Mouse (Mus musculus) adrenal gland, adult 2 months (tissue): ENCODE data around the gene Gm49368. TPM values are rescaled to one million over a fixed set of nuclear protein-coding genes. Genes with fewer than 3 reads are reported as not detected.
"Not testable (repeated sequence)": the region's sequence is repeated elsewhere in the genome, so short reads cannot be mapped to it uniquely, and the experiment has no call there.

Source experiments
- DNase-seq: peaks from one replicate; pipeline ENCODE4 v3.0.0; 2021
- polyA plus RNA-seq: library from polyadenylated mRNA; depleted of rRNA; stranded (reverse); fragments of >200 nt; gene quantifications from 2 replicates; pipeline ENCODE4 v1.2.3, GENCODE M21; 2012; rRNA removed
- total RNA-seq, 2 experiments: library from RNA; stranded (reverse); gene quantifications; 2 replicates each; pipeline ENCODE4 v1.2.3; 2021

The Gm49368 gene
- total and polyA plus RNA-seq, 3 experiments, result not detected

GRCm38 (mm10) chr7:128128741-128129720, 66.5 kb downstream of the Gm49368 start, which contains the start of gene Itgax:
Itgax (plus strand) TSS chr7:128129547.
- peak; percentile 61 for DNase-seq

GRCm38 (mm10) chr7:128132148-128132547, 69.7 kb downstream of the Gm49368 start:
- DNase-seq, result no peak

GRCm38 (mm10) chr7:128133596-128133995, 71.1 kb downstream of the Gm49368 start:
- DNase-seq, result no peak

DNA sequence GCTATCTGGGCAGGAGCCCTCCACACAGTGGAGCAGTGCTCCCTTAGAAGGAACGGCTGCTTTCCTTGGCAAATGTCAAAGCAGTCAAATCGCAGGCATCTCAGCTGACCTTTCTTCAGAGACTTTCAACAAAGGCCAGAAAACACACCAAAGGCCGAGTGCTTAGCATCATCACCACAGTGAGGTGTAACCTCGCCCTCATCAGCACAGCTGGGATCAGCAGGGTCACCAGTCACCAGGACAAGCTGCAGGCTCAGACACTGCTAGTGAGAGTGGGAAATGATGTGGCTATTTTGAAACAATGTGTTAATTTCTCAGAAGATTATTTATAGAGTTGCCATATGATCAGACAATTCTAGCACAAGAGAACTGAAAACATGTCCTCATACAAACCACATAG, 74.4 kb downstream of the Gm49368 start:
- DNase-seq, result no peak

GRCm38 (mm10) chr7:128139611-128140010, 77.1 kb downstream of the Gm49368 start:
- DNase-seq, result no peak

DNA sequence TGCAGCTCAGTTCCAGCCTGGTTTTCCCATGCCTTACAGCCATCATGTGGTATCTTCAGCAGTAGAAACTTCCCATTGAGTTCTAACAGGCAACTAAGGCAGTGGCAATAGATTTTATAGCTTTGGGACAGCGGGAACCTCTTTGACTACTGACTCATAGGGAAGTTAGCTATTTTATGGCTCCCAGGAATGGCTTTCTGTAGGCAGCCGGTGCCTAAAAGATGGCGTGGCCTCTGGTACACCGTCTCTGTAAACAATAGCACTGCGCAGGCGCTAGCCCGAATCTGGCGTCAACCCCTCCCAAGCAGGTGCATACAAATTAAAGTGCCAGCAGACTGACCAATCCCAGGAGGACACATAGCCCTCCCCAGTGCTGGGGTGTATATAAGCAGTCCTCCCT, 88.5 kb downstream of the Gm49368 start:
- DNase-seq, result no peak

GRCm38 (mm10) chr7:128154076-128154475, 91.6 kb downstream of the Gm49368 start, which contains the start of gene Itgad:
Itgad (plus strand) TSS chr7:128154376.
- DNase-seq, result no peak

DNA sequence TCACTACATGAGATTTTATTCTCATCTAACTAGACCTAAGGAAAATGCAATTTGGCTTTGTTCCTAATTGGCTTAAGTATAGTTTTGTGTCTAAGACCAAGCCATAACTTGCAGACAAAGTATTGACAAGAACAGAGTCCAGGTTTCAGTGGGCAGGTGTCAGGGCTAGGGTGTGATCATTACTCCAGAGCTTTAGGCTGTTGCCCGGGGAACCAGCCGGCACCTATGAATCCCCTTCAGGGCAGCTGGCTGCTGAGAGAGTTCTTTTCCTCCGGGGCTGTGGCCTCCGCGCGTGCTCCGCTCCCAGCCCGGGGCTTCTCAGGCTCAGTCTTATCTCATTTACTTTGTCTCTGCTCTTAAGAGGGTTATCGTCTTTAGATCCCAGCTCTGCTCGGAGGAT, 92.4 kb downstream of the Gm49368 start:
- peak; percentile 35 for DNase-seq

DNA sequence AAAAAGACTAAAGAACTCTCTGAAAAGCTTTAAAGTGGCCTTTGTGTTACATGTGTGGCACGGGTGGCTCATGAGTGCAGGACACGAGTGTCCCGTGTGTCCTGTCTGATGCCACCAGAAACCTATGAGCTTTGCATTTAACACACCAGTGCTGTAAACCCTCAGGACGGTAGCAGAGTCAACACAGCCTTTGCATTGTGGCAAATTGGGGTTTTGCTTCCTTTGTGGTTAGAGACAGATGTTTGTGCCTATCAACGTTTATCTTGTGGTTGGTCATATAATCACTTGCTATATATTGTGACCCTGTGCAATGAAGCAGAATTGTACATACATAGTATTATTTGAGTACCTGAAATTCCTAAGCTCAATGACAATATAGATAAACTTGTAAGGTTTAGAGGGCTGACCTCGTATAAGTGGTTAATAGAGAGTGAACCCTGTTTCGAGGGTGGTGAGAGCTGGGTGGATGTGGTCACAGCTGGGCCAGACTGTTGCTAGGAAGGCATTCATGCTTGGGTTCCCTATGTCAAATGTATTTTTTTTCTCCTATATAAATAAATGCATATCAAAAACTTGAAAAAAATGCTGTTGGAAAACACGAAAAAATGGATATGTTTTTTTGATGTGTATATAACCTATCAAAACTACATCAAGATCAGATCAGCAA, 96.3 kb downstream of the Gm49368 start:
- not testable (repeated sequence) for DNase-seq

DNA sequence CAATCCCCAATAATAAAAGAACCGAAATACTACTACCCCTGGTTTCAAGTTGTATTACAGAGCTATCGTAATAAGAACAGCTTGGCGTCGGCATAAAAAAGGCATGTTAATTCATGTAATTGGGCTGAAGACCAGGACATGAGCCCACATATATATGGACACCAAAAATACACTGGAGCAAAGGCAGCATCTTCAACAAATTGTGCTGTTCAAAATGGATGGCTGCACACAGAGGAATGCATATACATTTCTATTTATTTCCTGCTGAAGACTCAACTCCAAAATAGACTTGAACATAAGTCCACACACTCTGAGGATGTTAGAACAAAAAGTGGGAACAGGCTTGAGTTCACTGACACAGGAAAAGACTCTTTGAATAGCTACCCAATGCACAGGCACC, 101.5 kb downstream of the Gm49368 start:
- DNase-seq, result no peak

DNA sequence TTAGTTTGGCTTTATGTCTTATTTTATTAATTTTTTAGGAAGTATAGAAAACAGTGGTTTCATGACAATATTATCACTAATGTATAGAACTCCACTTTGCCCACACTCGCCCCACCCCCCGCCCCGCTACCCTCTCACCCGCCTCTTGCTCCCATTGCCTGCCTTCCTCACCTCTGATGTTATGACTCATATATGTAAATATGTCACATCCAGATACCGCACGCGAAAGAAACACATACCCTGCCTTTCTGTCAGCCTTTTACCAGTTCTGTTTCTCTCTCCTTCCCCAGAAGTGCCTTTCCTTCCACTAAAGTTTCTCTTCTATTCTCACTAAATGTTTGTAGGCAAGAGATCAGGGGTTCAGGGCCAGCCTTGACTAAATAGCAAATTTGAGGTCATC, 103.9 kb downstream of the Gm49368 start:
- no peak for DNase-seq

- peak; percentile 23 for DNase-seq
Measured at GRCm38 (mm10) chr7:128169996-128170395, 107.5 kb downstream of the Gm49368 start.

Other genes with a start within 250 kb of the Gm49368 start
- gene Stx4a, start 238.4 kb upstream of the Gm49368 start, total RNA-seq, result 100 to 1,000 TPM in 1 of 2 experiments, 10 to 100 TPM in 1; 79.6 to 102 TPM
- gene Stx4a, start 238.4 kb upstream of the Gm49368 start, polyA plus RNA-seq, result 52.2 and 54.0 TPM in 2 replicates
- gene Stx1b, start 238.1 kb upstream of the Gm49368 start, total RNA-seq, result 1 to 10 TPM; 5.0 to 6.9 TPM
- 8.5 and 11.4 TPM in 2 replicates for gene Stx1b, start 238.1 kb upstream of the Gm49368 start, polyA plus RNA-seq
- gene Zfp646, start 186.5 kb upstream of the Gm49368 start, total RNA-seq, result 10 to 100 TPM; 28.9 to 33.1 TPM
- gene Zfp646, start 186.5 kb upstream of the Gm49368 start, polyA plus RNA-seq, result 14.1 and 15.9 TPM in 2 replicates
- 1 to 10 TPM; 7.2 to 9.7 TPM for gene Zfp668, start 185.9 kb upstream of the Gm49368 start, total RNA-seq
- gene Zfp668, start 185.9 kb upstream of the Gm49368 start, polyA plus RNA-seq, result 8.1 and 10.3 TPM in 2 replicates
- gene Prss53, start 171.7 kb upstream of the Gm49368 start, total RNA-seq, result 1 to 10 TPM; 1.0 to 1.2 TPM
- 3.0 and 4.5 TPM in 2 replicates for gene Prss53, start 171.7 kb upstream of the Gm49368 start, polyA plus RNA-seq
- gene Gm21974, start 167.2 kb upstream of the Gm49368 start, total RNA-seq, result not detected
- gene Gm21974, start 167.2 kb upstream of the Gm49368 start, polyA plus RNA-seq, result not detected in 2 replicates
- gene Vkorc1, start 167.1 kb upstream of the Gm49368 start, total RNA-seq, result 10 to 100 TPM; 62.7 to 85.5 TPM
- gene Vkorc1, start 167.1 kb upstream of the Gm49368 start, polyA plus RNA-seq, result 152 and 201 TPM in 2 replicates
- gene Bckdk, start 158.6 kb upstream of the Gm49368 start, total RNA-seq, result 100 to 1,000 TPM; 122 to 138 TPM
- gene Bckdk, start 158.6 kb upstream of the Gm49368 start, polyA plus RNA-seq, result 164 and 166 TPM in 2 replicates
- 10 to 100 TPM; 24.6 to 27.1 TPM for gene Kat8, start 150.2 kb upstream of the Gm49368 start, total RNA-seq
- gene Kat8, start 150.2 kb upstream of the Gm49368 start, polyA plus RNA-seq, result 10.6 and 10.9 TPM in 2 replicates
- gene Prss8, start 132.6 kb upstream of the Gm49368 start, total RNA-seq, result under 1 TPM in 1 of 2 experiments, not detected in 1; 0.24 TPM
- gene Prss8, start 132.6 kb upstream of the Gm49368 start, polyA plus RNA-seq, result 0.07 and 0.38 TPM in 2 replicates
- gene Prss36, start 116.0 kb upstream of the Gm49368 start, total RNA-seq, result 1 to 10 TPM; 8.2 to 9.4 TPM
- 24.8 and 27.8 TPM in 2 replicates for gene Prss36, start 116.0 kb upstream of the Gm49368 start, polyA plus RNA-seq
- 100 to 1,000 TPM; 176 to 229 TPM for gene Fus, start 95.2 kb upstream of the Gm49368 start, total RNA-seq
- gene Fus, start 95.2 kb upstream of the Gm49368 start, polyA plus RNA-seq, result 139 and 145 TPM in 2 replicates
- 1 to 10 TPM; 2.3 to 3.7 TPM for gene Pycard, start 68.8 kb upstream of the Gm49368 start, total RNA-seq
- 4.4 and 8.1 TPM in 2 replicates for gene Pycard, start 68.8 kb upstream of the Gm49368 start, polyA plus RNA-seq
- gene Trim72, start 58.7 kb upstream of the Gm49368 start, total RNA-seq, result under 1 TPM in 1 of 2 experiments, not detected in 1; 0.17 TPM
- gene Trim72, start 58.7 kb upstream of the Gm49368 start, polyA plus RNA-seq, result 0.16 and 0.29 TPM in 2 replicates
- 1 to 10 TPM; 5.5 to 9.1 TPM for gene Itgam, start within 50 bp of the Gm49368 start, total RNA-seq
- 2.0 and 2.2 TPM in 2 replicates for gene Itgam, start within 50 bp of the Gm49368 start, polyA plus RNA-seq
- 1 to 10 TPM; 1.4 to 2.4 TPM for gene Itgax, start 66.9 kb downstream of the Gm49368 start, total RNA-seq
- 1.7 and 1.8 TPM in 2 replicates for gene Itgax, start 66.9 kb downstream of the Gm49368 start, polyA plus RNA-seq
- gene Itgad, start 91.7 kb downstream of the Gm49368 start, total RNA-seq, result under 1 TPM in 1 of 2 experiments, not detected in 1; 0.07 TPM
- gene Itgad, start 91.7 kb downstream of the Gm49368 start, polyA plus RNA-seq, result 0.04 and 0.07 TPM in 2 replicates
- 1 to 10 TPM in 1 of 2 experiments, not detected in 1; 8.0 TPM for gene Cox6a2, start 143.7 kb downstream of the Gm49368 start, total RNA-seq
- gene Cox6a2, start 143.7 kb downstream of the Gm49368 start, polyA plus RNA-seq, result 1.7 and 2.9 TPM in 2 replicates
- 10 to 100 TPM; 18.6 to 20.1 TPM for gene Armc5, start 174.7 kb downstream of the Gm49368 start, total RNA-seq
- 64.3 and 68.0 TPM in 2 replicates for gene Armc5, start 174.7 kb downstream of the Gm49368 start, polyA plus RNA-seq
- 1 to 10 TPM; 5.1 to 8.7 TPM for gene 9130023H24Rik, start 175.3 kb downstream of the Gm49368 start, total RNA-seq
- gene 9130023H24Rik, start 175.3 kb downstream of the Gm49368 start, polyA plus RNA-seq, result 1.4 TPM in 2 replicates
- gene Tgfb1i1, start 184.1 kb downstream of the Gm49368 start, total RNA-seq, result 10 to 100 TPM; 24.0 to 30.2 TPM
- 35.1 and 35.8 TPM in 2 replicates for gene Tgfb1i1, start 184.1 kb downstream of the Gm49368 start, polyA plus RNA-seq
- under 1 TPM in 1 of 2 experiments, not detected in 1; 0.17 TPM for gene Slc5a2, start 203.0 kb downstream of the Gm49368 start, total RNA-seq
- gene Slc5a2, start 203.0 kb downstream of the Gm49368 start, polyA plus RNA-seq, result not detected in 2 replicates
- gene BC017158, start 235.5 kb downstream of the Gm49368 start, total RNA-seq, result 10 to 100 TPM; 28.6 to 33.0 TPM
- 62.7 and 66.8 TPM in 2 replicates for gene BC017158, start 235.5 kb downstream of the Gm49368 start, polyA plus RNA-seq